Comparison of ENCODE assay signal across 22 mouse cellular contexts in the genomic region with DNA sequence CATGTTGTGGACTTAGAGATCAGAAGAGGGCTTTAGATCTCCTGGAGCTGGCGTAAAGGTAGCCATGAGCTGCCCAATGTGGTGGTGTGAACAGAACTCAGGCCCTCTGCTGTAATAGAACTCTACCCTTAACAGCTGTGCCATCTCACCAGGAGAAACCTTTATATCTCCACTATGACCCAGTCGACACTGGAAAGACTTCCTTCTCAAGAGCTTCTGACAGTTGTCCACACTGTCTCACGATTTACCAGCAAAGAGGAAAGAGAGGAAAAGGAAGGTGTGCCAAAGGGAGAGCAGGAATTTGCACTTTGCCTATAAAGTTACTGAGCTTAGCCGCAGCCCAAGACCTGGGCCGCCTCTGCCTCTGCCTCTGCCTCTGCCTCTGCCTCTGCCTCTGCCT. TPM values are rescaled to one million over a fixed set of nuclear protein-coding genes. Genes with fewer than 3 reads are reported as not detected.
"Had no signal": no experiment of that assay in that cellular context is flagged by ENCODE, and none has a peak within 500 bp of the region (broad histone marks: within the 10 kb centered on the region; RNA-seq: fewer than 3 reads in every experiment).

No protein-coding gene starts in this region.

- H3K4me3 ChIP-seq: liver, embryonic 15.5 days; lung, embryonic 15.5 days; midbrain, embryonic 13.5 days; midbrain, embryonic 15.5 days; neural tube, embryonic 13.5 days; neural tube, embryonic 15.5 days had no signal

- H3K27ac ChIP-seq: liver, embryonic 15.5 days; lung, embryonic 15.5 days; macrophage; midbrain, embryonic 13.5 days; midbrain, embryonic 15.5 days; neural tube, embryonic 13.5 days; neural tube, embryonic 15.5 days had no signal

- H3K9ac ChIP-seq: liver, embryonic 15.5 days; liver, postnatal 0 days; lung, embryonic 15.5 days; midbrain, embryonic 13.5 days; midbrain, embryonic 15.5 days; neural tube, embryonic 13.5 days; neural tube, embryonic 15.5 days had no signal

- H3K4me2 ChIP-seq: liver, embryonic 15.5 days; lung, embryonic 15.5 days; midbrain, embryonic 11.5 days; midbrain, embryonic 13.5 days; midbrain, embryonic 15.5 days; neural tube, embryonic 13.5 days; neural tube, embryonic 15.5 days had no signal

- H3K36me3 ChIP-seq: liver, embryonic 15.5 days; lung, embryonic 15.5 days; midbrain, embryonic 13.5 days; midbrain, embryonic 15.5 days; neural tube, embryonic 13.5 days; neural tube, embryonic 15.5 days had no signal

- H3K27me3 ChIP-seq: lung, embryonic 15.5 days; midbrain, embryonic 13.5 days; midbrain, embryonic 15.5 days; neural tube, embryonic 13.5 days; neural tube, embryonic 15.5 days had no signal

- H3K9me3 ChIP-seq: lung, embryonic 15.5 days; midbrain, embryonic 13.5 days; midbrain, embryonic 15.5 days; neural tube, embryonic 13.5 days; neural tube, embryonic 15.5 days had no signal

- DNase-seq: liver, postnatal 0 days; lung, adult 2 months; lung, postnatal 14 days; lung, postnatal 36 days; retina, postnatal 1 day; right cerebral cortex, adult 18-20 months; right cerebral cortex, postnatal 25 days; right cerebral cortex, postnatal 4 days; thymus, adult 18-20 months; thymus, postnatal 14 days; thymus, postnatal 36 days had no signal

- ATAC-seq: liver, postnatal 0 days; lung, postnatal 0 days; midbrain, embryonic 13.5 days; midbrain, embryonic 15.5 days had no signal

RNA-seq across cellular contexts. Expression of a gene that starts 13.5 kb away (rescaled TPM):
- polyA plus RNA-seq: midbrain, postnatal 0 days had no signal

RNA-seq across cellular contexts. Expression of a gene that starts 18.9 kb away (rescaled TPM):
- total RNA-seq: monocyte, adult 5-6 weeks had no signal
- polyA plus RNA-seq: lung, adult 2 months; macrophage had no signal
